Mouse (Mus musculus) liver, embryonic 15.5 days (tissue): ENCODE data around the gene Slfn2. TPM values are rescaled to one million over a fixed set of nuclear protein-coding genes. Genes with fewer than 3 reads are reported as not detected.

Experiments used
- microRNA-seq: library from miRNA; unstranded; fragments of <30 nt; microRNA quantifications from one replicate; pipeline ENCODE4, GENCODE M21; 2016
- polyA plus RNA-seq: library from polyadenylated mRNA; unstranded; fragments of >200 nt; fragmentation: Nextera tagmentation; extraction: Ambion mirVana; gene quantifications from 2 replicates; pipeline ENCODE4 v1.2.1, GENCODE M21; 2015

The Slfn2 gene
- polyA plus RNA-seq, 1 experiment from 2014 or later, result 11.7 TPM

Small RNA genes lying within 50 kb of the gene (microRNA-seq; reads per million reads assigned to microRNA genes)
- not detected for gene Gm27598

Other genes starting within 250 kb of the Slfn2 start
- gene Rffl, start 193.9 kb upstream of the Slfn2 start, polyA plus RNA-seq, result 24.5 and 26.0 TPM in 2 replicates
- 5.6 and 6.2 TPM in 2 replicates for gene Rad51d, start 174.5 kb upstream of the Slfn2 start, polyA plus RNA-seq
- 0.07 and 0.18 TPM in 2 replicates for gene Fndc8, start 173.0 kb upstream of the Slfn2 start, polyA plus RNA-seq
- gene Nle1, start 156.7 kb upstream of the Slfn2 start, polyA plus RNA-seq, result 12.4 and 13.6 TPM in 2 replicates
- gene Unc45b, start 154.6 kb upstream of the Slfn2 start, polyA plus RNA-seq, result 1.7 TPM in 2 replicates
- 1.5 and 1.6 TPM in 2 replicates for gene Slfn5, start 113.8 kb upstream of the Slfn2 start, polyA plus RNA-seq
- 5.7 TPM in 2 replicates for gene Slfn9, start 73.3 kb upstream of the Slfn2 start, polyA plus RNA-seq
- gene Slfn8, start 44.3 kb upstream of the Slfn2 start, polyA plus RNA-seq, result 0.54 and 1.1 TPM in 2 replicates
- gene Slfn1, start 51.7 kb downstream of the Slfn2 start, polyA plus RNA-seq, result 1.5 and 1.6 TPM in 2 replicates
- gene Slfn4, start 110.1 kb downstream of the Slfn2 start, polyA plus RNA-seq, result 0.88 and 1.2 TPM in 2 replicates
- 1.7 and 1.8 TPM in 2 replicates for gene Slfn3, start 126.2 kb downstream of the Slfn2 start, polyA plus RNA-seq
- gene Slfn14, start 221.6 kb downstream of the Slfn2 start, polyA plus RNA-seq, result 32.3 and 37.0 TPM in 2 replicates
- 18.6 and 19.6 TPM in 2 replicates for gene Ap2b1, start 233.9 kb downstream of the Slfn2 start, polyA plus RNA-seq
- 5.1 and 5.4 TPM in 2 replicates for gene Pex12, start 237.5 kb downstream of the Slfn2 start, polyA plus RNA-seq